Mouse (Mus musculus): ENCODE data around the gene Tbc1d2. TPM values are rescaled to one million over a fixed set of nuclear protein-coding genes. Genes with fewer than 3 reads are reported as not detected.

Gene Tbc1d2
- 0.97 TPM for polyA plus RNA-seq (2014; fragmentation: Illumina TruSeq; extraction: RNeasy Lipid Tissue Mini Kit (QIAGEN cat#74804); ENCODE audit: low read depth, low replicate concordance)

DNA sequence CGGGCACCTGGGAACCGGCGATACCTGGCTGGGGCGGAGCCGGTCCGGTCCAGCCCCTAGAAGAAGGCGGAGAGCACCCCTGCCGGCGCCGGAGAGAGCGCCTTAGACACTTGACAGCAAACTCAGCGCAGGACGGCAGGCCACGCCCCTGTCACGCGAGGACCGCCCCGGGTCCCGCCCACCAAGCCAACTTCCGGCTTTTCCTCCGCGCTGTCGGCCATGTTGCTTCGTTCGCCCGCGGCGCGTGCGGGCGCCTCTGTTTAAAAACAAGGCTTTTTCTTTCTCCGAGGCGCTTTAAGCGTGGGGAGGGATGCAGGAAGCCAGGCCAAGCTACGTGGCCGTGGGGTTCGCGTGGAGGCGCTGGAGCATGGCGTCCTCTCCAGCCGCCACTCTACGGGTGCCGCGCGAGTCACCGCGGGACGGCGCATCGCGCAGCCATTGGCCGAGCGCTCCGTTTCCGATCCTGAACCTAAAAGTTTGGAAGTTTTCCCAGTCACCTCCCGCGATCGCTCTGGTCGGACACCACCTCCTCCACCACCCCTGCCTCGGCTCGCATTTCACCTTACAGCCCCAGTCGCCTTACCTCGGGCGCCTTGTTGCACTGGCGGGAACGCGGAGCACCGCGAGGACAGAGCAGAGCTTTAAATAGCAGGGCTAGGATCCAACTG lies at the start of gene Tbc1d2:
Gene Tbc1d2, minus strand, starts transcription at position 124 of the 668 bp plus-strand sequence.

DNA sequence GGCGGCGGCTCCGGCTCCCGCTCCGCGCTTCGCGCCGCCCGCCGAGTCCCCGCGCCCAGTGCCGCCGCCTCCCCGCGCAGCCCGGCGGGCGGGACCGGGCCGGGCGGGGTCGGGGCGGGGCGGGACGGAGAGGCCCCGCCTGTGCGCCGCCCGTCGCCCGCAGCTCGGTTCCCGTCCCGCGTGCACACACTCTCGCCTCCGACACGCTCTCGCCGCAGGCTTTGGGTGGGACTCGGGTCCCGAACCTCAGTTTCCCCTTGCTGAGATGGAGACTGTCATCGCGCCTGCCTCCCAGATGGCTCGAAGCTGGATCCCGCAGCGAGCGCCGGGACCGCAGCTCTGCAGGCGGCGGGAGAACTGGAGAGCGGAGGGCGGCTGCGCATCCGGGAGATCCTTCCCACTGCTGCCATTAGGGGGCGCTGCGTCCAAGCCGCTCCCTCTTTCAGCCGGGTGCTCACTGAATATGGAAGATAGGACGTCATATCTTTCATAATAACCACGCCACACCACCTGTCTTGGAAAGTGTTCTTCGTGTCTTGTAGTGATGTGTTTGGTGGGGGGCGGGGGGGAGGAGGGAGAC lies 48.1 kb downstream of the Tbc1d2 start, which contains the start of gene Coro2a:
Gene Coro2a, minus strand, starts transcription at position 359 of the 580 bp plus-strand sequence.

Other genes with a start within 250 kb of the Tbc1d2 start
- gene Hemgn, start 236.7 kb downstream of the Tbc1d2 start, polyA plus RNA-seq (2014; fragmentation: Illumina TruSeq; extraction: RNeasy Lipid Tissue Mini Kit (QIAGEN cat#74804); ENCODE audit: low read depth, low replicate concordance): not detected
- gene Anp32b, start 199.3 kb downstream of the Tbc1d2 start, polyA plus RNA-seq (2014; fragmentation: Illumina TruSeq; extraction: RNeasy Lipid Tissue Mini Kit (QIAGEN cat#74804); ENCODE audit: low read depth, low replicate concordance): 75.6 TPM
- 12.1 TPM for gene Nans, start 161.0 kb downstream of the Tbc1d2 start, polyA plus RNA-seq (2014; fragmentation: Illumina TruSeq; extraction: RNeasy Lipid Tissue Mini Kit (QIAGEN cat#74804); ENCODE audit: low read depth, low replicate concordance)
- gene Trim14, start 114.1 kb downstream of the Tbc1d2 start, polyA plus RNA-seq (2014; fragmentation: Illumina TruSeq; extraction: RNeasy Lipid Tissue Mini Kit (QIAGEN cat#74804); ENCODE audit: low read depth, low replicate concordance): 3.3 TPM
- 0.13 TPM for gene Coro2a, start 48.0 kb downstream of the Tbc1d2 start, polyA plus RNA-seq (2014; fragmentation: Illumina TruSeq; extraction: RNeasy Lipid Tissue Mini Kit (QIAGEN cat#74804); ENCODE audit: low read depth, low replicate concordance)

All from heart, adult 10 weeks (tissue).